Mouse (Mus musculus) CH12.LX (cell line): Measurements from ENCODE around the gene Ppp1r16b. TPM values are rescaled to one million over a fixed set of nuclear protein-coding genes. Genes with fewer than 3 reads are reported as not detected.

Experiments
- DNase-seq: peaks from one replicate; pipeline ENCODE4 v3.0.0-alpha.2; 2013; ENCODE audit errors: extremely low read depth
- H3K27ac ChIP-seq: 2 replicates; pipeline ENCODE4 v1.5.1; 2012; ENCODE audit warnings: low read depth, mild to moderate bottlenecking, control low read depth, moderate library complexity; ENCODE audit not compliant: insufficient read depth
- H3K27me3 ChIP-seq: replicated peaks from 2 replicates; pipeline ENCODE3; 2012; ENCODE audit warnings: inconsistent platforms
- H3K36me3 ChIP-seq, 2 experiments: replicated peaks in 1 of 2; 2 replicates each; pipeline versions ENCODE3 to v1.6.1; 2012; ENCODE audit warnings: inconsistent platforms in 1 of 2, low read length in 1 of 2, mild to moderate bottlenecking in 1 of 2, mixed read lengths in 1 of 2, moderate library complexity in 1 of 2; ENCODE audit not compliant: control insufficient read depth in 1 of 2, insufficient read depth in 1 of 2
- H3K4me1 ChIP-seq, 2 experiments: 2 replicates each; pipeline ENCODE4 v1.6.1; 2012; ENCODE audit warnings: inconsistent platforms in 1 of 2, moderate library complexity in 1 of 2; ENCODE audit not compliant: insufficient read depth in 2 of 2, control insufficient read depth in 1 of 2
- H3K4me2 ChIP-seq: 2 replicates; pipeline ENCODE4 v1.6.1; 2012; ENCODE audit warnings: low read depth, mild to moderate bottlenecking, control low read depth; ENCODE audit not compliant: poor library complexity, insufficient read depth, severe bottlenecking
- H3K4me3 ChIP-seq, 3 experiments: fragments of 150-350 bp in 1 of 3; sonication (generic) in 1 of 3; replicated peaks in 1 of 3; 2 replicates each; pipeline versions ENCODE3 to v1.5.1; 2011 to 2012; ENCODE audit warnings: low read depth in 2 of 3, low read length in 2 of 3, mild to moderate bottlenecking in 2 of 3, moderate library complexity in 2 of 3, control low read depth in 1 of 3, improper control_type of control experiment in 1 of 3, inconsistent platforms in 1 of 3, mixed read lengths in 1 of 3; ENCODE audit not compliant: poor library complexity in 1 of 3
- H3K79me2 ChIP-seq: replicated peaks from 2 replicates; pipeline ENCODE4 v1.6.1; 2012; ENCODE audit warnings: mild to moderate bottlenecking, moderate library complexity; ENCODE audit not compliant: control insufficient read depth, poor library complexity, insufficient read depth, severe bottlenecking; ENCODE audit errors: extremely low read depth
- H3K9ac ChIP-seq: 2 replicates; pipeline ENCODE4 v1.6.1; 2012; ENCODE audit warnings: low read depth, mild to moderate bottlenecking, control low read depth, moderate library complexity; ENCODE audit not compliant: insufficient read depth
- H3K9me3 ChIP-seq: replicated peaks from 2 replicates; pipeline ENCODE3; 2012; ENCODE audit warnings: low read length, inconsistent platforms, mixed read lengths
- BHLHE40 ChIP-seq: IDR thresholded peaks from 2 replicates; pipeline ENCODE4 v1.6.1; 2011; ENCODE audit warnings: mild to moderate bottlenecking, low read depth, low read length, improper control_type of control experiment
- CHD2 ChIP-seq: IDR thresholded peaks from 2 replicates; pipeline ENCODE4 v1.6.1; 2011; ENCODE audit warnings: low read length, improper control_type of control experiment
- E2F4 ChIP-seq: IDR thresholded peaks from 2 replicates; pipeline ENCODE4 v1.6.1; 2011; ENCODE audit warnings: low read depth, low read length, improper control_type of control experiment; ENCODE audit not compliant: insufficient replicate concordance
- ELF1 ChIP-seq: IDR thresholded peaks from 2 replicates; pipeline ENCODE4 v1.6.1; 2014; ENCODE audit warnings: low read depth, mild to moderate bottlenecking, inconsistent platforms, low read length, improper control_type of control experiment
- GABPA ChIP-seq: IDR thresholded peaks from 2 replicates; pipeline ENCODE4 v1.6.1; 2012; ENCODE audit warnings: low read depth, low read length, improper control_type of control experiment, inconsistent platforms; ENCODE audit not compliant: insufficient replicate concordance
- HCFC1 ChIP-seq: IDR thresholded peaks from 2 replicates; pipeline ENCODE4 v1.6.1; 2012; ENCODE audit warnings: low read depth, mild to moderate bottlenecking, inconsistent platforms, low read length, improper control_type of control experiment
- IRF4 ChIP-seq: IDR thresholded peaks from 2 replicates; pipeline ENCODE4 v1.6.1; 2014; ENCODE audit warnings: low read depth, mild to moderate bottlenecking, inconsistent platforms, low read length, improper control_type of control experiment
- JUN ChIP-seq: IDR thresholded peaks from 2 replicates; pipeline ENCODE4 v1.6.1; 2011; ENCODE audit warnings: low read depth, mild to moderate bottlenecking, low read length, improper control_type of control experiment, moderate library complexity; ENCODE audit not compliant: insufficient read depth
- JUND ChIP-seq: conservative IDR thresholded peaks from 2 replicates; pipeline ENCODE4 v1.6.1; 2011; ENCODE audit warnings: low read depth, low read length, improper control_type of control experiment
- KAT2A ChIP-seq: IDR thresholded peaks from 2 replicates; pipeline ENCODE4 v1.6.1; 2012; ENCODE audit warnings: low read length, improper control_type of control experiment, inconsistent platforms; ENCODE audit not compliant: insufficient replicate concordance
- MAFK ChIP-seq: IDR thresholded peaks from 2 replicates; pipeline ENCODE4 v1.6.1; 2011; ENCODE audit warnings: low read length, improper control_type of control experiment; ENCODE audit not compliant: insufficient replicate concordance
- MAZ ChIP-seq: IDR thresholded peaks from 2 replicates; pipeline ENCODE4 v1.6.1; 2012; ENCODE audit warnings: low read depth, mild to moderate bottlenecking, inconsistent platforms, low read length, improper control_type of control experiment, moderate library complexity
- MEF2A ChIP-seq: IDR thresholded peaks from 2 replicates; pipeline ENCODE4 v1.6.1; 2014; ENCODE audit warnings: low read depth, mild to moderate bottlenecking, inconsistent platforms, low read length, improper control_type of control experiment, borderline replicate concordance
- NELFE ChIP-seq: IDR thresholded peaks from 2 replicates; pipeline ENCODE4 v1.6.1; 2011; ENCODE audit warnings: low read depth, low read length, improper control_type of control experiment
- NRF1 ChIP-seq: IDR thresholded peaks from 2 replicates; pipeline ENCODE4 v1.6.1; 2014; ENCODE audit warnings: low read depth, mild to moderate bottlenecking, inconsistent platforms, low read length, improper control_type of control experiment, moderate library complexity
- PAX5 ChIP-seq: IDR thresholded peaks from 2 replicates; pipeline ENCODE4 v1.6.1; 2012; ENCODE audit warnings: low read length, inconsistent platforms, mixed read lengths
- RAD21 ChIP-seq: IDR thresholded peaks from 2 replicates; pipeline ENCODE4 v1.6.1; 2011; ENCODE audit warnings: low read depth, mild to moderate bottlenecking, low read length, improper control_type of control experiment, moderate library complexity
- TCF12 ChIP-seq: IDR thresholded peaks from 2 replicates; pipeline ENCODE4 v1.6.1; 2014; ENCODE audit warnings: low read depth, mild to moderate bottlenecking, inconsistent platforms, low read length, improper control_type of control experiment
- USF1 ChIP-seq: IDR thresholded peaks from 2 replicates; pipeline ENCODE4 v1.6.1; 2014; ENCODE audit warnings: low read depth, mild to moderate bottlenecking, inconsistent platforms, low read length, improper control_type of control experiment
- USF2 ChIP-seq: conservative IDR thresholded peaks from 2 replicates; pipeline ENCODE4 v1.6.1; 2011; ENCODE audit warnings: low read depth, low read length, improper control_type of control experiment
- ZC3H11A ChIP-seq: IDR thresholded peaks from 2 replicates; pipeline ENCODE4 v1.6.1; 2012; ENCODE audit warnings: low read depth, mild to moderate bottlenecking, inconsistent platforms, low read length, improper control_type of control experiment
- ZMIZ1 ChIP-seq: IDR thresholded peaks from 2 replicates; pipeline ENCODE4 v1.6.1; 2012; ENCODE audit warnings: low read depth, mild to moderate bottlenecking, inconsistent platforms, low read length, improper control_type of control experiment
- ZNF384 ChIP-seq: IDR thresholded peaks from 2 replicates; pipeline ENCODE4 v1.6.1; 2012; ENCODE audit warnings: low read depth, low read length, improper control_type of control experiment, inconsistent platforms
- dilution Hi-C: fragments of 300-500 bp; cut with MboI; formaldehyde crosslinking; loops from 2 replicates; pipeline ENCODE4 v1.14.3; 2020; ENCODE audit warnings: low sequenced_read_pairs; ENCODE audit not compliant: extremely low pct_unique_long_range_greater_than_20kb, extremely low pct_ligation_motif_present
- in situ Hi-C: fragments of 300-500 bp; cut with MboI; formaldehyde crosslinking; loops from 3 replicates; pipeline ENCODE4 v1.14.3; 2019; ENCODE audit warnings: low sequenced_read_pairs, low pct_ligation_motif_present, low pct_unique_long_range_greater_than_20kb, mixed read lengths
- polyA plus RNA-seq: library from polyadenylated mRNA; unstranded; fragments of >175 nt; gene quantifications from 2 replicates; pipeline ENCODE4 v1.2.1, GENCODE M21; 2012; ENCODE audit warnings: low read depth; ENCODE audit not compliant: insufficient read length
- total RNA-seq, 2 experiments: library from RNA; depleted of rRNA; stranded (reverse); fragments of 300-350 nt in 1 of 2; fragments of >200 nt in 1 of 2; gene quantifications; 2 replicates each; pipeline ENCODE4 v1.2.3; 2012 to 2014

The Ppp1r16b gene
- total and polyA plus RNA-seq, 3 experiments, result 37.7 to 55.7 (median 52.0) TPM

GRCm38 (mm10) chr2:158720715-158721370 lies 55.6 kb downstream of the Ppp1r16b start:
- peak overlapping the region in 1 of 3 experiments; percentile 30 for H3K4me3 ChIP-seq

GRCm38 (mm10) chr2:158721481-158721880 lies 56.3 kb downstream of the Ppp1r16b start:
- no peak for TF ChIP-seq IRF4
- TF ChIP-seq MAZ, result no peak
- no peak for TF ChIP-seq MAFK
- TF ChIP-seq JUN, result no peak
- TF ChIP-seq ELF1, result no peak
- in situ Hi-C loops (no loop called here), dilution Hi-C loops (no loop called here)
- Histone ChIP-seq H3K4me2 (peak overlapping the region; percentile 24; the same call in 1 of the 2 replicates), H3K27me3 (no peaks in the 10 kb centered on the region), H3K9ac (no peak overlapping the region), H3K4me3 (no peak overlapping the region), H3K79me2 (peaks cover 47% of the 10 kb centered on the region), H3K27ac (peak overlapping the region; percentile 93), H3K9me3 (no peaks in the 10 kb centered on the region), H3K4me1 (peaks cover 54 to 89% of the 10 kb centered on the region in 2 experiments), H3K36me3 (peaks cover 20 to 49% of the 10 kb centered on the region in 2 experiments)
- DNase-seq, result no peak

More at GRCm38 (mm10) chr2:158720715-158721370, 55.6 kb downstream of the Ppp1r16b start:
- in situ Hi-C loops, result no loop called here
- TF ChIP-seq KAT2A (no peak), USF1 (peak; percentile 77), USF2 (peak; percentile 54), HCFC1 (no peak), NRF1 (no peak), BHLHE40 (peak; percentile 58)
- Histone ChIP-seq H3K4me2 (no peak overlapping the region), H3K9me3 (no peaks in the 10 kb centered on the region), H3K4me1 (peaks cover 58 to 90% of the 10 kb centered on the region in 2 experiments), H3K9ac (no peak overlapping the region), H3K27ac (peak overlapping the region; percentile 93), H3K27me3 (no peaks in the 10 kb centered on the region), H3K36me3 (peaks cover 16 to 51% of the 10 kb centered on the region in 2 experiments), H3K79me2 (peaks cover 42% of the 10 kb centered on the region)
- no peak for DNase-seq
- dilution Hi-C loops, result no loop called here

GRCm38 (mm10) chr2:158722135-158722534 lies 56.9 kb downstream of the Ppp1r16b start:
- dilution Hi-C loops, result no loop called here
- H3K27ac ChIP-seq, result peak overlapping the region; percentile 91
- peak; percentile 55; the same call in 1 of the 2 replicates for TF ChIP-seq MEF2A
- TF ChIP-seq RAD21, result no peak
- no peak for TF ChIP-seq ELF1
- TF ChIP-seq GABPA, result no peak
- no peak for TF ChIP-seq USF1
- TF ChIP-seq ZNF384, result no peak; the same call in 1 of the 2 replicates
- TF ChIP-seq E2F4, result no peak
- TF ChIP-seq ZC3H11A, result no peak
- no peak for TF ChIP-seq NELFE
- no peak for TF ChIP-seq CHD2
- peak; percentile 47; the same call in 1 of the 2 replicates for TF ChIP-seq BHLHE40
- TF ChIP-seq ZMIZ1, result no peak
- 0 out of 2 replicates have a peak, but pooled peaks have one; percentile 34 for TF ChIP-seq TCF12
- TF ChIP-seq PAX5, result no peak
- TF ChIP-seq JUND, result no peak

More at GRCm38 (mm10) chr2:158722135-158722534, 56.9 kb downstream of the Ppp1r16b start:
- DNase-seq, result no peak
- peaks cover 54% of the 10 kb centered on the region for H3K79me2 ChIP-seq
- H3K9me3 ChIP-seq, result no peaks in the 10 kb centered on the region
- H3K4me2 ChIP-seq, result 0 out of 2 replicates have a peak overlapping the region, but pooled peaks have one; percentile 11
- H3K27me3 ChIP-seq, result no peaks in the 10 kb centered on the region
- peak overlapping the region; percentile 51; the same call in 1 of the 2 replicates for H3K9ac ChIP-seq
- peaks cover 21 to 51% of the 10 kb centered on the region in 2 experiments for H3K36me3 ChIP-seq
- in situ Hi-C loops, result no loop called here
- H3K4me3 ChIP-seq, result no peak overlapping the region
- H3K4me1 ChIP-seq, result peaks cover 53 to 89% of the 10 kb centered on the region in 2 experiments
